ENCODE assay signal across 7 mouse cellular contexts in genomic region chr17:23600641-23601622, GRCm38 (mm10). TPM values are rescaled to one million over a fixed set of nuclear protein-coding genes. Genes with fewer than 3 reads are reported as not detected.
DNase-seq lines count a peak whose midpoint lies in the region; ATAC-seq and TF ChIP-seq lines count a peak whose summit lies in the region.

Gene Zscan10, plus strand, starts transcription at chr17:23600856.

- no peak for ATAC-seq in embryonic facial prominence, embryonic 12.5 days (ENCODE audit: insufficient number of reproducible peaks, insufficient read depth, low FRiP score, low TSS enrichment)
- ATAC-seq in hindbrain, embryonic 16.5 days, result no peak
- ATAC-seq in midbrain, embryonic 16.5 days, result no peak
- no peak for ATAC-seq in megakaryocyte-erythroid progenitor cell, adult 5-6 weeks (replicated peaks; ENCODE audit: low FRiP score, low TSS enrichment, poor library complexity, severe bottlenecking)

- DNase-seq in layer of hippocampus, adult 2 months (ENCODE audit: low spot score in 2 of 2), result no peak
- DNase-seq in layer of hippocampus, adult 8-10 months (ENCODE audit: low spot score in 2 of 2), result no peak
- no peak for DNase-seq in layer of hippocampus, adult 18-20 months (ENCODE audit: low spot score in 2 of 2)

- no peak within 1 kb of the TSS for H3K9ac ChIP-seq in embryonic facial prominence, embryonic 12.5 days
- H3K9ac ChIP-seq in hindbrain, embryonic 16.5 days (ENCODE audit: low read depth, low read length), result no peak within 1 kb of the TSS; the same call in 1 of the 2 replicates
- no peak within 1 kb of the TSS for H3K9ac ChIP-seq in midbrain, embryonic 16.5 days (ENCODE audit: low read depth, low read length)

- H3K27ac ChIP-seq in layer of hippocampus, adult 2 months, result peak within 1 kb of the TSS; percentile 88; the same call in 1 of the 2 replicates
- no peak within 1 kb of the TSS for H3K27ac ChIP-seq in embryonic facial prominence, embryonic 12.5 days
- no peak within 1 kb of the TSS for H3K27ac ChIP-seq in hindbrain, embryonic 16.5 days (ENCODE audit: low read depth, low read length)
- no peak within 1 kb of the TSS for H3K27ac ChIP-seq in midbrain, embryonic 16.5 days (ENCODE audit: low read length)

- H3K27me3 ChIP-seq in embryonic facial prominence, embryonic 12.5 days, result no peaks in the 10 kb centered on the region
- no peaks in the 10 kb centered on the region for H3K27me3 ChIP-seq in hindbrain, embryonic 16.5 days (replicated peaks; ENCODE audit: control insufficient read depth, insufficient read depth, low read length)
- no peaks in the 10 kb centered on the region; the same call in 1 of the 2 replicates for H3K27me3 ChIP-seq in midbrain, embryonic 16.5 days (ENCODE audit: control insufficient read depth, insufficient read depth, low read depth, low read length)

- TF ChIP-seq CTCF in layer of hippocampus, adult 2 months (conservative IDR thresholded peaks at IDR 0.05), result no peak

- H3K4me2 ChIP-seq in embryonic facial prominence, embryonic 12.5 days (replicated peaks), result peak within 1 kb of the TSS; percentile 67
- peak within 1 kb of the TSS; percentile 72 for H3K4me2 ChIP-seq in hindbrain, embryonic 16.5 days (ENCODE audit: low read length)
- peak within 1 kb of the TSS; percentile 52; the same call in 1 of the 2 replicates for H3K4me2 ChIP-seq in midbrain, embryonic 16.5 days (ENCODE audit: low read length)

- H3K4me3 ChIP-seq in layer of hippocampus, adult 2 months, result peak within 1 kb of the TSS; percentile 48
- H3K4me3 ChIP-seq in embryonic facial prominence, embryonic 12.5 days, result no peak within 1 kb of the TSS
- no peak within 1 kb of the TSS for H3K4me3 ChIP-seq in hindbrain, embryonic 16.5 days (ENCODE audit: low read length)
- no peak within 1 kb of the TSS for H3K4me3 ChIP-seq in midbrain, embryonic 16.5 days (ENCODE audit: low read depth, low read length)

- H3K9me3 ChIP-seq in embryonic facial prominence, embryonic 12.5 days, result no peaks in the 10 kb centered on the region
- no peaks in the 10 kb centered on the region for H3K9me3 ChIP-seq in hindbrain, embryonic 16.5 days (ENCODE audit: control insufficient read depth, low read length)
- H3K9me3 ChIP-seq in midbrain, embryonic 16.5 days (replicated peaks; ENCODE audit: control insufficient read depth, low read length, poor library complexity, severe bottlenecking), result no peaks in the 10 kb centered on the region

- H3K36me3 ChIP-seq in embryonic facial prominence, embryonic 12.5 days, result no peaks in the 10 kb centered on the region
- no peaks in the 10 kb centered on the region for H3K36me3 ChIP-seq in hindbrain, embryonic 16.5 days (ENCODE audit: control insufficient read depth, insufficient read depth, low read length)
- no peaks in the 10 kb centered on the region for H3K36me3 ChIP-seq in midbrain, embryonic 16.5 days (ENCODE audit: control insufficient read depth, insufficient read depth, low read length)

- H3K4me1 ChIP-seq in embryonic facial prominence, embryonic 12.5 days, result 0 out of 2 replicates have a peak, but pooled peaks cover 8% of the 10 kb centered on the region
- H3K4me1 ChIP-seq in hindbrain, embryonic 16.5 days (ENCODE audit: control insufficient read depth, insufficient read depth, low read depth, low read length), result peaks cover 3% of the 10 kb centered on the region; the same call in 1 of the 2 replicates
- peaks cover 3% of the 10 kb centered on the region; the same call in 1 of the 2 replicates for H3K4me1 ChIP-seq in midbrain, embryonic 16.5 days (ENCODE audit: control insufficient read depth, insufficient read depth, low read length)

- 35% methylated on average over 15 of the region's 15 CpGs for WGBS in embryonic facial prominence, embryonic 12.5 days
- 33% methylated on average over 15 of the region's 15 CpGs for WGBS in hindbrain, embryonic 16.5 days
- WGBS in midbrain, embryonic 16.5 days, result 26% methylated on average over 15 of the region's 15 CpGs

RNA-seq across cellular contexts. Expression of gene Zscan10, which starts in this region (rescaled TPM):
- not detected for total RNA-seq in layer of hippocampus, adult 2 months (2021)
- total RNA-seq in layer of hippocampus, adult 8-10 months (2022), result not detected
- polyA plus RNA-seq in embryonic facial prominence, embryonic 12.5 days (2016; fragmentation: Nextera tagmentation; extraction: Ambion mirVana), result 0.20 and 0.67 TPM in 2 replicates
- polyA plus RNA-seq in hindbrain, embryonic 16.5 days (2015; fragmentation: Nextera tagmentation; extraction: Ambion mirVana), result 0.20 and 0.25 TPM in 2 replicates
- not detected in 2 replicates for polyA plus RNA-seq in midbrain, embryonic 16.5 days (2015; fragmentation: Nextera tagmentation; extraction: Ambion mirVana)
- total RNA-seq in megakaryocyte-erythroid progenitor cell, adult 5-6 weeks (2014; fragmentation: Nextera tagmentation), result not detected in 2 replicates
- not detected in 2 replicates for total RNA-seq in megakaryocyte-erythroid progenitor cell, adult 5-6 weeks (2017)
- not detected for total RNA-seq in layer of hippocampus, adult 18-20 months (2021)
